Mouse (Mus musculus) heart, embryonic 15.5 days (tissue): ENCODE data around the gene Fam131c. TPM values are rescaled to one million over a fixed set of nuclear protein-coding genes. Genes with fewer than 3 reads are reported as not detected.
A peak's percentile ranks its signal among the peaks of the same experiment; 100 is the strongest.

Source experiments
- ATAC-seq: fragments of 200-750 bp; cut with Nextera tagmentation; replicated peaks from 2 replicates; pipeline ENCODE4 v1.8.0; 2017; ENCODE audit warnings: low read depth, moderate TSS enrichment; ENCODE audit not compliant: insufficient number of reproducible peaks, insufficient read depth, low FRiP score
- H3K27ac ChIP-seq: fragments of 300-500 bp; sonication (generic); 2 replicates; pipeline ENCODE4 v1.5.1; 2015; ENCODE audit warnings: mild to moderate bottlenecking, inconsistent platforms
- H3K27me3 ChIP-seq: fragments of 300-500 bp; sonication (generic); 2 replicates; pipeline ENCODE4 v1.6.1; 2015; ENCODE audit warnings: inconsistent platforms
- H3K36me3 ChIP-seq: fragments of 300-500 bp; sonication (generic); 2 replicates; pipeline ENCODE4 v1.6.1; 2015; ENCODE audit warnings: mild to moderate bottlenecking, inconsistent platforms
- H3K4me1 ChIP-seq: fragments of 300-500 bp; sonication (generic); replicated peaks from 2 replicates; pipeline ENCODE4 v1.6.1; 2015; ENCODE audit warnings: inconsistent platforms
- H3K4me2 ChIP-seq: fragments of 300-500 bp; sonication (generic); 2 replicates; pipeline ENCODE4 v1.6.1; 2015; ENCODE audit warnings: inconsistent platforms, mild to moderate bottlenecking, moderate library complexity
- H3K4me3 ChIP-seq: fragments of 300-500 bp; sonication (generic); 2 replicates; pipeline ENCODE4 v1.5.1; 2015; ENCODE audit warnings: mild to moderate bottlenecking, inconsistent platforms
- H3K9ac ChIP-seq: fragments of 300-500 bp; sonication (generic); 2 replicates; pipeline ENCODE4 v1.6.1; 2015; ENCODE audit warnings: mild to moderate bottlenecking, inconsistent platforms
- H3K9me3 ChIP-seq: fragments of 300-500 bp; sonication (generic); replicated peaks from 2 replicates; pipeline ENCODE4 v1.6.1; 2016; ENCODE audit warnings: inconsistent platforms
- WGBS: fragments of 180-500 bp; shearing (Covaris S2); methylation state at CpG from one replicate; pipeline ENCODE4 v1.1.7; 2015; ENCODE audit warnings: mixed read lengths; 5-methylcytosine and 5-hydroxymethylcytosine counted together
- polyA plus RNA-seq: library from polyadenylated mRNA; unstranded; fragments of >200 nt; fragmentation: Nextera tagmentation; extraction: Ambion mirVana; gene quantifications from 2 replicates; pipeline ENCODE4 v1.2.1, GENCODE M21; 2015

Gene Fam131c
- polyA plus RNA-seq, 1 experiment from 2014 or later: 0.53 TPM

DNA sequence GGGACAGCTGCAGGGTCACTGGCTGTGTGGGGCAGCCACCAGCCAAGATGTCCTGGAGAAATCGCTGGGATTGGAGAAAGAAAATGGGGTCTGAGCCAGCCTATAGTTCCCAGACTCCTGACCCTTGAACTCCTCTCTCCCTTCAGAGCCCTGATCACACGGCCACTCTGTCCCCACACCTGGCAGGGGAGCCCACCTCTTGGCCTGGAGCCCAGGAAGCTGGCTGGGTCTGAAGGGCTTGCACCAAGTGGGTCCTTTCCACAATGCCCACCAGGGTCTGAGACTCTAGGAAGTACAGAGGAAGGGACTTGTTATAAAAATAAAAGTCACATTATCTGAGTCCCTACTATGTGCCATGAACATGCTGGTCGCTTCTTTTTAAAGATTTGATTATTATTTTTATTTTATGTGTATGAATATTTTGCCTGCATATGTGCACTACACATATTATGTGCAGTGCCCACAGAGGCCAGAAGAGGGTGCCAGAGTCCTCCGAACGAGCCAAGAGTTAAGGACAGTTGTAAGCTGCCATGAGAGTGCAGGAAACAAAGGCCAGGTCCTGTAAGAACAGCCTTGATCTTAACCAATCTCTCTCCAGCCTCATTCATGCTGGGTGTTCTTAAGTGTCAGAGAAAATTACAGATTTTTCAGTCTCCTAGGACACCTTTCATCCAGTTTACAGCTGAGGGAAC, 19.2 kb downstream of the Fam131c start:
- Histone ChIP-seq H3K9ac (no peak overlapping the region), H3K9me3 (no peaks in the 10 kb centered on the region), H3K4me1 (peaks cover 8% of the 10 kb centered on the region), H3K27me3 (peaks cover 31% of the 10 kb centered on the region), H3K27ac (no peak overlapping the region), H3K4me2 (no peak overlapping the region), H3K36me3 (no peaks in the 10 kb centered on the region), H3K4me3 (no peak overlapping the region)
- no peak for ATAC-seq
- 17% methylated on average over 5 of the region's 5 CpGs for WGBS

DNA sequence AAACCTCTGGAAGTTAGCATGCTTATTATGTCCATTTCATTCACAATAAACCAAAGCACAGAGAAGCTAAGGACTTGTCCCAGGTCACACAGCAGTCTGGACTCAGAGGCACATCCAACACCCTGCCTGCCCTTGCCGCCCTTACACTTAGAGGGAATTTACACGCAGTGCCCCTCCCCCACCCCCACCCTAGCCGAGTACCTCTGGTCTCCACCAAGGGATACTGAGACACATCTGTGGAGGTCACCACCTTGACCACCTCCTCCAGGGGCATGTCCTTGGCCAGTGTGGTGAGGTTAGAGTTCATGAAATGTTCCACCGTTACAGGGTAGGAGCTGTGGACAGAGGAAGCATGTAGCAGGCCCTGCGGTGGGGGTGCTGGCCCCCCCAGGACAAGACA, 19.9 kb downstream of the Fam131c start:
- H3K9me3 ChIP-seq: no peaks in the 10 kb centered on the region
- no peak for ATAC-seq
- H3K27me3 ChIP-seq: peaks cover 25% of the 10 kb centered on the region
- H3K27ac ChIP-seq: no peak overlapping the region
- H3K36me3 ChIP-seq: no peaks in the 10 kb centered on the region
- no peak overlapping the region for H3K4me3 ChIP-seq
- no peak overlapping the region for H3K9ac ChIP-seq
- 52% methylated on average over 5 of the region's 5 CpGs for WGBS
- no peak overlapping the region for H3K4me2 ChIP-seq
- 0 out of 2 replicates have a peak, but pooled peaks cover 2% of the 10 kb centered on the region for H3K4me1 ChIP-seq

DNA sequence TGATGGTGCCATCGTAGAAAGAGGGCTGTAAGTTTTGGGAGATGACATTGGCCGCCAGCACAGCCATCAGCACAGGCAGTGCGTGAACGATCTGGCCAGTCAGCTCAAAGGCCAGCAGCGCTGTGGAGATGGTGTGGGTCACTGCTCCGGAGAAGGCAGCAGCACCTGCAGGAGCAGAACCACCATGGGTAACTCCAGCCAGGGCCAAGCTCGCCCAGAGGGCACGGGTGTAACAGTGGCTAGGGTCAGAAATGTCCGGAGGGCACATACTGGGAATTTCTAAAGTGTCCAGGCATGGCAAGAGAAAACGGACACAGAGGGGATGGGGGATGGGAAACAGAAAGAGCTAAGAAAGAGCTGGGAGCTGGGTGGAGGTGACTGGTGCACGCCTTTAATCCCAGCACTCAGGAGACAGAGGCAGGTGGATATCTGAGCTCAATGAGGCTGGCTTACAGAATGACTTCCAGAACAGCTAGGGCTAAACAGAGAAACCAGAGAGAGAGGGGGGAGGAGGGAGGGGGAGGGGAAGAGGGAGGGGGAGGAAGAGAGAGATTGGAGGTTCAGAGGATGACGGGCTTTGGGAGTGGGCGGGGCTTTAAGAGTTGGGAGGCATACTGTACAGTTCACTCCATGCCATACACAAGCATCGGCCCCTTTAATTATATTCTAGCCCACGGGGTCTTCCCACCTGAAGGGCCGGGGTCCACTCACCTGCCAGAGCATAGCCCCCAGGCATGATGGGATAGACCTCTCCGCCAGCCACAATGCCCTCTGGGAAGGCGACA, 21.5 kb downstream of the Fam131c start:
- 64% methylated on average over 18 of the region's 18 CpGs for WGBS
- ATAC-seq: no peak
- no peak overlapping the region for H3K27ac ChIP-seq
- H3K9me3 ChIP-seq: no peaks in the 10 kb centered on the region
- H3K4me1 ChIP-seq: peaks cover 4% of the 10 kb centered on the region; the same call in 1 of the 2 replicates
- no peaks in the 10 kb centered on the region for H3K36me3 ChIP-seq
- H3K9ac ChIP-seq: no peak overlapping the region
- H3K4me2 ChIP-seq: no peak overlapping the region
- H3K4me3 ChIP-seq: no peak overlapping the region
- H3K27me3 ChIP-seq: peaks cover 8% of the 10 kb centered on the region

DNA sequence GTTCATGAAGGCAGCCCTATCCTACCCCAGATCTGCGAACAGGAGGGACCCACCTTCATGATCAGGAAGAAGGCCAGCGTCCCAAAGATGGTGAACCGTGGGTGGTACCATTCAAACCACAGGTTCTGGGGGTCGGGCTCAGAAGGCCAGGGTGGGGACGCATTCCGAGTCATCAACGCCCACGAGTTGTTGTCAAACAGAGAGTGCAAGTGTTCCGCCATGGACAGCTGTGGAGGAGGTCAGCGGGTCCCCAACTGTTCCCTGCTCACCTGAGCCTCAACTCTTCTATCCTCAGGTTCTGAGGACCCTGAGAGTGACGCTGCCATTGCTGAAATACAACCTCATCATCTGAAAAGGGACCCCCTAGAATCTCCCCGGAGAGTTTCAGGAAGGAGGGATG, 23.3 kb downstream of the Fam131c start:
- Histone ChIP-seq H3K36me3 (no peaks in the 10 kb centered on the region), H3K27ac (no peak overlapping the region)
- WGBS: 70% methylated on average over 12 of the region's 12 CpGs

DNA sequence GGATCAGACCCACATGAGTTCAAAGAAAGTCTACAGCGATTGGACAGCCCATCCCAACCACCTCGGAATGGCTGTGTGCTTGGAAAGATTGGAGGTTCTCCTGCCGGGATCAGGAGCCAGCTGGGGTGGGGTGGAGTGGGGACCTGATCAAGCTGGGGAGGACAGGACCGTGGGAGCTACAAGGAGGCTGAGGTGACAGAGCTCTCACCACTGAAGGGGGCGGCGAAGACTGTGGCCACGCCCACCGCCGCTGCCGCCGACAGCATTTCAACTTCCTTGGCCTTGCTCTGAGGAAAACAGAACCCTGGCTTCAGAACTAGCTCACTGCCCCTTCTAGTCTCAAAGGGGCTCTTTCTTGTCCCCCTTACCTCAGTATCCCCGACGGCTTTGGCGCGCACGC, 26.7 kb downstream of the Fam131c start:
- Histone ChIP-seq H3K36me3 (no peaks in the 10 kb centered on the region), H3K4me3 (0 out of 2 replicates have a peak overlapping the region, but pooled peaks have one; percentile 0), H3K9me3 (no peaks in the 10 kb centered on the region), H3K27me3 (peaks cover 6% of the 10 kb centered on the region; the same call in 1 of the 2 replicates), H3K4me2 (peak overlapping the region; percentile 31), H3K9ac (no peak overlapping the region), H3K27ac (no peak overlapping the region), H3K4me1 (peaks cover 6% of the 10 kb centered on the region)
- WGBS: 13% methylated on average over 16 of the region's 16 CpGs
- ATAC-seq: peak; percentile 34; the same call in 1 of the 2 replicates

More for the DNA sequence above, 23.3 kb downstream of the Fam131c start:
- no peak overlapping the region for H3K9ac ChIP-seq
- H3K9me3 ChIP-seq: no peaks in the 10 kb centered on the region
- peaks cover 7% of the 10 kb centered on the region; the same call in 1 of the 2 replicates for H3K4me1 ChIP-seq
- H3K4me2 ChIP-seq: no peak overlapping the region
- no peak for ATAC-seq
- no peak overlapping the region for H3K4me3 ChIP-seq
- peaks cover 6% of the 10 kb centered on the region; the same call in 1 of the 2 replicates for H3K27me3 ChIP-seq

DNA sequence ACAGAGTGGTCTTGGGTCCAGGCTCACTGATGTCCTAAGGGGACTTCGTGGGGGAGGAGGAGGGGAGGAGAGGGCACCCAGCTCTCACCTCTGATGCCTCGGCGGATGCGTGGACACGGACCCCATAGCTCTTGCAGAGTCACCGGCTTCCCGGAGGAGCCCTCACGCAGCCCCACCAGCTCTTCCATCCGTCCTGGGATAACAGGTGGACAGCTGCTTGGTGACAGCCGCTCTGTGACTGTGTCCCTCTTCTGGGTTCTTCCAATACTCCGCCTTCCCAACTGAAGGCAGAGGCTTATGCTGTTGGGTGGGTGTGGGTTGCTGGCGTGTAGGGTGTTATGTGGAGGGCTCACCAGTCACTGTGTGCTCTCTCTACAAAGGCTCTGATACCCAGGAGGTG, 29.8 kb downstream of the Fam131c start:
- Histone ChIP-seq H3K4me3 (no peak overlapping the region), H3K9me3 (no peaks in the 10 kb centered on the region), H3K4me2 (no peak overlapping the region), H3K9ac (no peak overlapping the region), H3K4me1 (peaks cover 6% of the 10 kb centered on the region), H3K27me3 (no peaks in the 10 kb centered on the region), H3K36me3 (no peaks in the 10 kb centered on the region), H3K27ac (no peak overlapping the region)
- 73% methylated on average over 12 of the region's 12 CpGs for WGBS
- ATAC-seq: no peak

DNA sequence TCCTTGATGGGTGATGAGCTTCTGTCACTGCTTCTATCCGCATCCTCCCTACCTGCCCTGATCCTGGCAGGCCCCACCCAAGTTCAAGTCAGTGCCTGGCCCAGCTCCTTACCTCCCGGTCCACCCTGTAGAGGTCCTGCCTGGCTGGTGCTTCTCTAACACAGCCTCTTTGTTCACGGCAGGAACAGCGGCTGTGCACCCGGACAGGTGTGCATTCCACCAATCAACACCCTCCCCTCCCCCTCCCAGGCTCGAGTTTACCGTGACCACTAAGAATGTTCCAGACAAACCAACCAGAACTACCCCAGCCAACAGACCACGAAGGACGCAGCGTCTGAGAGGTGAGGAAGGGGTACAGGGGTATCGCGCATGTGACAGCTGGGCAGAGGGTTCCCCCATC, 30.5 kb downstream of the Fam131c start, which contains the start of gene Clcnka:
Gene Clcnka (minus strand): TSS at position 180 of the 400 bp plus-strand sequence.
- ATAC-seq: no peak
- no peak within 1 kb of the TSS for H3K4me2 ChIP-seq

DNA sequence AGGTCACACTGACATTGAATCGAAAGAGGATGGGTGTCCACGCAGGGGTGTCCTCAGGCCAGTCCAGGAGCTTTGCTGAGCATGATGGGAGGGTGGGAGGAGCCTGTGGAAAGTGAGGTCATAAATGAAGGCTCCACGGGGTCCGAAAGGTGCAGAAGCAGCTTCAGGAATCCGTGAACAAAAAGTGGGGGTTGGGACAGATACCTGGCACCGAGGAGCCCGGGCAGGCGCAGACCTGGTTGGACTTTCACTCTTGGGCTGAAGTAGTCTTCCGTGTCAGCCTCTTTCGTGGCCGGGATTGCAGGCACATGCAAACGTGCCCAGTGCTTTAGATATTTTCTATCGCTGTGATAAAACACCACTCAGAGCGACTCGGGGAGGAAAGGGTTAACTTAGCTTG, 32.2 kb downstream of the Fam131c start:
- no peaks in the 10 kb centered on the region; the same call in none of the 2 replicates for H3K4me1 ChIP-seq
- 0 out of 2 replicates have a peak, but pooled peaks cover 3% of the 10 kb centered on the region for H3K27me3 ChIP-seq
- no peak overlapping the region for H3K27ac ChIP-seq
- H3K4me2 ChIP-seq: no peak overlapping the region
- H3K9me3 ChIP-seq: no peaks in the 10 kb centered on the region
- 81% methylated on average over 15 of the region's 15 CpGs for WGBS
- no peaks in the 10 kb centered on the region for H3K36me3 ChIP-seq
- H3K9ac ChIP-seq: no peak overlapping the region
- H3K4me3 ChIP-seq: no peak overlapping the region
- ATAC-seq: no peak

More for the DNA sequence above, 30.5 kb downstream of the Fam131c start, which contains the start of gene Clcnka:
- Histone ChIP-seq H3K27ac (no peak within 1 kb of the TSS), H3K4me1 (peaks cover 6% of the 10 kb centered on the region), H3K9ac (no peak within 1 kb of the TSS), H3K4me3 (no peak within 1 kb of the TSS), H3K27me3 (0 out of 2 replicates have a peak, but pooled peaks cover under 1% of the 10 kb centered on the region), H3K36me3 (no peaks in the 10 kb centered on the region), H3K9me3 (no peaks in the 10 kb centered on the region)
- WGBS: 46% methylated on average over 12 of the region's 12 CpGs

DNA sequence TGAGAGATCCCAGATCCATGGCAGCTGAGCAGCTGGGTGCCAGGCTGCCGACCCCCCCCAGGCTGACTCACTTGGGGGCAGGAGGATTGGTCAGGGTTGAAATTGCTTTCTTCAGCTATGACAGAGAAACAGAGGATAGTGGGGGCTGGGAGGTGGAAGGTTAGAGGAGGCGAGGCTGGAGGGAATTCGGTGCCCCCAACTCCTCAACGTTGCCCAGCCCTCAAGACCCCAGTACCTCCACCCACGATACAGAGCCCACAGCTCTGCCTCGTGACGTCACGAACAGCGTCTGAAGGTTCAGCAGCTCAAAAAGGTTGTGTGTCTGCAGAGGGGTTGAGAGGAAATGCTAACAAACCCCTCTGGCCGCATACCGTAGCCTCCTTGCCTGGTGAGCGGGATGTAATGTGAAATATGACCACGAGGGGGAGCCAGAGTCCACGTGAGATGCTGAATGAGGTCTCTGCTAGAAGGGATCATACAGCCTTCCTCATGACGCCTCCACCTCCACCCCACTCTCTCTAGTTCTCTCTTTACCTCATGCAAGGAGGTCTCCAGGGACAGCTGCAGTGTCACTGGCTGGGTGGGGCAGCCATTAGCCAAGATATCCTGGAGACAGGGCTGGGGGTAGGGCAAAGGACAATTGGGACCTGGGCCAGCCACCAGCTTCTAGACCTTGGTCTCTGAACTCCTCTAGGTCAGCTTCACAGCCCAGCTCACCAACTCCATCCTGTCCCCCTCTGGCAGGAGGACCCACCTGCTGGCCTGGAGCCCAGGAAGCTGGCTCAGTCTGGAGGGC, 36.7 kb downstream of the Fam131c start:
- 0 out of 2 replicates have a peak, but pooled peaks cover 3% of the 10 kb centered on the region for H3K27me3 ChIP-seq
- 8% methylated on average over 15 of the region's 15 CpGs for WGBS
- peak overlapping the region; percentile 40 for H3K4me2 ChIP-seq
- H3K9me3 ChIP-seq: no peaks in the 10 kb centered on the region
- peak; percentile 70 for ATAC-seq
- H3K9ac ChIP-seq: no peak overlapping the region
- H3K4me3 ChIP-seq: no peak overlapping the region
- H3K27ac ChIP-seq: 0 out of 2 replicates have a peak overlapping the region, but pooled peaks have one; percentile 22
- no peaks in the 10 kb centered on the region for H3K36me3 ChIP-seq
- H3K4me1 ChIP-seq: peaks cover 16% of the 10 kb centered on the region

DNA sequence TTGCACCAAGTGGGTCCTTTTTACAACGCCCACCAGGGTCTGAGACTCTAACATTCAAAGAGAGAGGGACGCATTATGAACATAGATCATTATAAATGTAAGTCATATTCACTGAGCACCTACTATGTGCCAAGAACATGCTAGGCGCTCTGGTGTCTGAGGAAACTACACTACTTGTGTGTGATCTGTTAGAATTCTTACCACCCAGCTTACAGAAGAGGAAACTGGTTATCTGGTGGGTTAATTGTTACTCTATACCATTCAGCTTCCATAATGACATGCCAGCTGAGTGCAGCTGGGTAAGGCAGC, 37.2 kb downstream of the Fam131c start:
- Histone ChIP-seq H3K4me2 (no peak overlapping the region), H3K4me1 (peaks cover 16% of the 10 kb centered on the region), H3K9ac (no peak overlapping the region), H3K36me3 (no peaks in the 10 kb centered on the region), H3K4me3 (no peak overlapping the region), H3K27me3 (0 out of 2 replicates have a peak, but pooled peaks cover 3% of the 10 kb centered on the region), H3K27ac (0 out of 2 replicates have a peak overlapping the region, but pooled peaks have one; percentile 22), H3K9me3 (no peaks in the 10 kb centered on the region)
- no peak for ATAC-seq
- 79% methylated on average over 3 of the region's 3 CpGs for WGBS
